Mouse (Mus musculus) adrenal gland, postnatal 4 days (tissue): ENCODE results near the gene Phf20. TPM values are rescaled to one million over a fixed set of nuclear protein-coding genes. Genes with fewer than 3 reads are reported as not detected.
A peak's percentile ranks its signal among the peaks of the same experiment; 100 is the strongest.
"Not testable (repeated sequence)": the region's sequence is repeated elsewhere in the genome, so short reads cannot be mapped to it uniquely, and the experiment has no call there.

Experiments
- DNase-seq, 2 experiments: peaks; one replicate each; pipeline ENCODE4 v3.0.0; 2021 to 2022; ENCODE audit warnings: low spot score in 2 of 2, mixed read lengths in 2 of 2
- total RNA-seq, 2 experiments: library from RNA; stranded (reverse); gene quantifications; 2 replicates each; pipeline ENCODE4 v1.2.3; 2021

Gene Phf20
- total RNA-seq, 2 experiments from 2014 or later: 36.6 to 36.9 TPM

GRCm38 (mm10) chr2:156197129-156197911, 1.1 kb downstream of the Phf20 start:
- DNase-seq: no peak

GRCm38 (mm10) chr2:156199944-156200343, 3.7 kb downstream of the Phf20 start:
- DNase-seq: no peak

GRCm38 (mm10) chr2:156201486-156201885, 5.2 kb downstream of the Phf20 start:
- no peak for DNase-seq

GRCm38 (mm10) chr2:156202848-156203437, 6.7 kb downstream of the Phf20 start:
- DNase-seq: peak; percentile 9 to 37

GRCm38 (mm10) chr2:156203917-156204316, 7.7 kb downstream of the Phf20 start:
- DNase-seq: no peak

GRCm38 (mm10) chr2:156217786-156218185, 21.5 kb downstream of the Phf20 start:
- no peak for DNase-seq

GRCm38 (mm10) chr2:156222100-156222499, 25.8 kb downstream of the Phf20 start:
- no peak for DNase-seq

GRCm38 (mm10) chr2:156224043-156224442, 27.8 kb downstream of the Phf20 start:
- no peak for DNase-seq

- no peak for DNase-seq
These were observed 31.4 kb downstream of the Phf20 start for GRCm38 (mm10) chr2:156227689-156228088.

GRCm38 (mm10) chr2:156229171-156229570, 32.9 kb downstream of the Phf20 start:
- no peak for DNase-seq

- DNase-seq: no peak
These were observed 35.1 kb downstream of the Phf20 start for GRCm38 (mm10) chr2:156231340-156231739.

- DNase-seq: no peak
These were observed 37.1 kb downstream of the Phf20 start for GRCm38 (mm10) chr2:156233275-156233948.

GRCm38 (mm10) chr2:156234016-156234415, 37.8 kb downstream of the Phf20 start:
- not testable (repeated sequence) for DNase-seq

- DNase-seq: peak in 1 of 2 experiments; percentile 10
These were observed 39.6 kb downstream of the Phf20 start for GRCm38 (mm10) chr2:156235847-156236246.

- no peak for DNase-seq
These were observed 45.4 kb downstream of the Phf20 start for GRCm38 (mm10) chr2:156241662-156242061.

- no peak for DNase-seq
These were observed 46.7 kb downstream of the Phf20 start for GRCm38 (mm10) chr2:156243011-156243410.

- DNase-seq: no peak
These were observed 51.3 kb downstream of the Phf20 start for GRCm38 (mm10) chr2:156247599-156247998.

GRCm38 (mm10) chr2:156250761-156251160, 54.5 kb downstream of the Phf20 start:
- no peak for DNase-seq

GRCm38 (mm10) chr2:156251291-156251690, 55.0 kb downstream of the Phf20 start:
- no peak for DNase-seq

- no peak for DNase-seq
These were observed 60.8 kb downstream of the Phf20 start for GRCm38 (mm10) chr2:156257051-156257450.

GRCm38 (mm10) chr2:156257922-156258761, 61.9 kb downstream of the Phf20 start:
- DNase-seq: no peak
